Mouse (Mus musculus) gastrocnemius, postnatal 4 days (tissue): Measurements from ENCODE around the gene Ciapin1. TPM values are rescaled to one million over a fixed set of nuclear protein-coding genes. Genes with fewer than 3 reads are reported as not detected.

ENCODE experiments used
- DNase-seq, 2 experiments: peaks; one replicate each; pipeline ENCODE4 v3.0.0; 2021 to 2022; ENCODE audit warnings: low spot score in 2 of 2, mixed read lengths in 2 of 2
- long read RNA-seq, 2 experiments: library from polyadenylated mRNA; stranded (forward); transcript quantifications; one replicate each; pipeline ENCODE4 v2.0.0; 2021
- total RNA-seq, 2 experiments: library from RNA; stranded (reverse); gene quantifications; 2 replicates each; pipeline ENCODE4 v1.2.3; 2021

Ciapin1 gene
- total RNA-seq: 10 to 100 TPM; 39.0 to 41.3 TPM
- long read RNA-seq, experiment 1, full-length matches to known transcripts: 81 of 112 reads
- long read RNA-seq, experiment 1, partial matches to known transcripts: 27 of 112 reads
- long read RNA-seq, experiment 1, other reads (novel, unspliced or antisense): 4 of 112 reads
- long read RNA-seq, experiment 2, full-length matches to known transcripts: 77 of 120 reads
- long read RNA-seq, experiment 2, partial matches to known transcripts: 35 of 120 reads
- long read RNA-seq, experiment 2, other reads (novel, unspliced or antisense): 8 of 120 reads

DNA sequence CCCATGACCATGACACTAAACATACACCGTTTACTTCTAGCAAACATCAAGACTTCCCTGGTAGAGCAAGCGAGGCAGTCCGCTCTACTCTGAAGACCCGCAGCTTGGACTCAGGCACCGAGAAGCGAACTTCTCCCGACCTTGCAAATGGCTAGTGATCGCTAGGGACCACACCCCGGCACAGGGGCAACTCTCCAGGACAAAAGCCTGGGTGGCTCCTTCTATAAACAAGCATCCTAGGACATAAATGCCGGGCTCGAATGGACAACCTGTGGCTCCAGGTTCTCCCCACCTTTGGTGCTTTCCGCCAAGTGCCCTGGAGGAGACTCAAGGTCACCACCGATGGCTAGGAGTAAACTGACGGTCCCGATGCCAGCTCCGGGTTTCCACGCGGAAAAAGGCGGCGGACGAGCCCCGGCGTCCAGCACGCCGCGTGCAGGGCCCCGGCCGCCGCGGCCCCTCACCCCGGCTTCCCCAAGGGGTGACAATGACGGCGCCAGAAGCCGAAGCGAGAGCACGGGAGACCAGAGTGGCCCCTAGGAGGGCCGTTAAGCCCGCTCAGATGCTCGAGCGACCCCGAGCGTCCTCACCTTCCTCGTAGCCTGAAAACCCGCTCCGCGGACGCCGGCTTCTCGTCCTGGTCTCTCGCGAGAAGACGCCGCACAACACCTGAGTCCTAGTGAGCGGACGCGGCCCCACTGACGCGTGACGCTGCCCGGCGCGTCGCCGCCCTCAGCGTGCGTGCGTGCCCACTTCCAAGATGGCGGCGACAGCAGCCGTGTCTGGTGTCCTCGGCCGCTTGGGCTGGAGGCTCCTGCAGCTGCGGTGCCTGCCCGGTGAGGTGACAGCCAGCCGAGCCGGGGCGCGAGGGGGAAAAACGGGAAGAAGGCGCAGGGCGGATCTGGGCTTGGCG is at the start of gene Ciapin1, which contains the start of gene Coq9:
Ciapin1 (minus strand) TSS at position 697 of the 913 bp plus-strand sequence.
Coq9 (plus strand) TSS at position 660 of the 913 bp plus-strand sequence.
- DNase-seq: peak; percentile 90 to 94

GRCm38 (mm10) chr8:94880742-94881141 is 42.6 kb upstream of the Ciapin1 start:
- DNase-seq: no peak

DNA sequence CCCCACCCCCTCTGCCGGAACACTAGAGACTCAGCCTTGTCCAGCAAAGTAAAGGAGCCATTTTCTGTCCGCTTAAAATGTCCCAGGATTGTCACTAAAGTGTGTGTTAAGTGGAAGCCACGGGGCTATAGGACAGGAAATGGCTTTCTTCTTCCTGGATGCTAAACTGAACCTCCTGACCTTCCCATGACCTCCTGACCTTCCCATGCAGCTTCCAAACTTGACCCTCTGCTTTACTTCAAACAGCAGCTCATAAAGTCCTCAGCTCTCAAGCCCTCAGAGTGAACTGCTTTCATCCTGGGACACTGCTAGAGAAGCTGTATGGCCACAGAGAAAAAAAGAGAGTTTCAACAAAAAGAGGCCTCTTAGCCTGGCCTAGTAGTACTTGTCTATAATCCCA is 38.7 kb upstream of the Ciapin1 start:
- no peak for DNase-seq

GRCm38 (mm10) chr8:94876197-94876730 is 38.1 kb upstream of the Ciapin1 start, which contains the start of gene Dok4:
Gene Dok4 (minus strand): TSS chr8:94876330.
- peak; percentile 84 to 89 for DNase-seq

- no peak for DNase-seq
Observed at GRCm38 (mm10) chr8:94875871-94876150, 37.7 kb upstream of the Ciapin1 start.

DNA sequence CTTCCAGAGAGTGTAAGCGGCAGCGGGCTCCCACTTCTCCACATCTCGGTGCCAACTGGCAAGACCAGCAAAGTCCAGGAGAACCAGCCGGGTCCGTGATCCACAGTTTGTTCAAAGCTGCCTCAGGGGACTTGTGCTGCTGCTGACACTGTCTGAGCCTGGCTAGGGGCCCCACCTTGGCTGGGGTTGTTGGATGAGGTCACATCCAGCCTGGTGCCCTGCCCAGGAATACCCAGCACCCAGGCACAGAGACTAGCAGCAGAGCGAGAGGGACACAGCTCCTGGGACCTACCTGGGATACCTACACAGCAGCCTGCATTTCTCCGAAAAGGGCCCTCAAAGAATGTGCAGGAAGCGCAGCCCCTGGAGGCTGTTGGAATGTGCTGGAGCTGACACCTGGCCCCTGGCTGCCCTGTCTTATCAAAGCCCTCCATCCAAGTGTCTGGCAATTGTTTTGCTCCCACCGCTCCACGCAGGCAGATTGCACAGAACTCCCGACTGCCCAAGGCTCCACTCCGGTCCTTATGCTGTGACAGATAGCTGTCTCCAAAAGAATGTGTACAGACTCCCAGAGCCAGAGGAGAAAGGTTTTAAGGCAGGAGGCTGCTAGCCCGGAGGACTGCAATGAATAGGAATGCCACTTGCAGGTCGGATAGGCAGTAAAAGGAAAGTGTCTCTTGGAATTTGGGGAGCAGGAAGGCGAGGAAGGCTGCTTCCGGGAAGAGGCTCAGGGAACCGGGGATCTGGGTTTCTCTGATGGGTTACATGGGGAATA is 37.1 kb upstream of the Ciapin1 start:
- DNase-seq: no peak

DNA sequence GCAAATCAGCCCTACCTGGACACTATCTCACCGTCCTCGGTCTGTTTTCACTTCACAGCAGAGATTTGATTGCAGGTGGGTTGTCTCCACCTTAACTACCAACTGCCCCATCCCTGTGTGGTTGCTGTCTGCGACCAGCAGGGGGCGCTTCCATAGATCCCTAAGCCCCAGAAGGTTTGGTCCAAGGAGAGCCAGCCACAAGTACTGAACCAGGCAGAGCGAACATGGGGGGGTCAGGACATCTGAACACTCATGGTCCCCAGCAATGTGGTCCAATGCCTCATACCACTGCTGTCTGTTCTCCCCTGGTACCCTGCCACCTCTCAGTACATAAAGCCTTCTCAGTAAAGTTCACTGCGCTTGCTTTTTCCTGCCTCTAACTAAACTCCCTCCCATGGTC is 36.2 kb upstream of the Ciapin1 start:
- peak; percentile 50 to 66 for DNase-seq

GRCm38 (mm10) chr8:94872576-94872975 is 34.4 kb upstream of the Ciapin1 start:
- DNase-seq: no peak

DNA sequence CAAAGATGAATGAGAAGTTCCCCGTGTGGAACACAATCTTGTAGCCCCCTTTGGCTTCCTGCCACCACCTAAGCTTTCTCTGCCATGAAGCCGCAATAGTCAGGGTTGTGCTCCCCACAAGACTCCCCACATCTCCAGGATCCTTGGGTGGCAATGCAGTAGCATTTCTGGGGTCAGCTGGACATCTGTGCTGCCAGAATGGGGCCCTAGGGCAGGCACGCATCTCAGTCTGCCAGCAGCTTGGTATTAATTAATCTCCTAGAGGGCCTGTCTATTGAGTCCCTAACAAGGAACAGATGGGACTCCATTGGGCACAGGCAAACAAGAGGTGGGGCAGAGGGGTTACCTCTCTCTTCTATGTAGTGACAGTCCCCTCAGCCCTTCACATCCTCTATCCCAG is 34.0 kb upstream of the Ciapin1 start:
- no peak for DNase-seq

DNA sequence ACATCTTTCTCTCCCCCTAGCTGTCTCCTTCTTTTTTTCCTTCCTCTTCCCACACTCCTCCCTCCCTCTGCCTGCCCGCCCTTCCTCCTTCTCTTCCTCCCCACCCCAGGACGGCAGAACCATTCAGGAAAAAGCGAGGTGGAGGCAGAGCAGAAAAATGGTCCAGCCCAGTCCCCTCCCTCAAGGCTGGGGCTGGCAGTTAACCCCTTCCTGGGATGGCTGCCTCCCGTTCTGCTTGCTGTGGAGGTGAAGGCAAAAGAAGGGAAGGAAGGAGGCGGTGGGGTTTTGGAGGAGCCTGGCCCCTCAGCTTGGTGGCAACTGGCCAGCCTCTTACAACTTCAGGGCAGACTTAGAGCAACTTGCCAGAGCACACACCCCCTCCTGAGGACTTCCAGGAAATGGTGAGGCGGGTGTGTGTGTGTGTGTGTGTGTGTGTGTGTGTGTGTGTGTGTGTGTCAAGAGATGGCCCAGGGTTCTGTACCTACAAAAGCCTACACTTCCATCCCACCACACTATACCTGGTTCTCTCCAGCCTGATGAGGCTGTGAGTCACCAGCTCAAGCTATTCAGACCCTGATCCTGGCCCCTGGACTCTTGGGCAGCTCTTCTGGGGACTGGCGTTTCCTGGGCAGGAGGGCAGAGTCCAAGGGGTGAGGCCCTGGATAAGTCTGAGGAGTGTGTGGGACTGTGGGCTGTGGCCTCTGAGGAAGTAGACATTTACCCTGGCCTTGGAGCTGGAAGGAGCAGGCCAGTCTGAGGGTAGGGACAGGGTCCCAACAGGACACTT is 33.1 kb upstream of the Ciapin1 start:
- DNase-seq: peak in 1 of 2 experiments; percentile 61

DNA sequence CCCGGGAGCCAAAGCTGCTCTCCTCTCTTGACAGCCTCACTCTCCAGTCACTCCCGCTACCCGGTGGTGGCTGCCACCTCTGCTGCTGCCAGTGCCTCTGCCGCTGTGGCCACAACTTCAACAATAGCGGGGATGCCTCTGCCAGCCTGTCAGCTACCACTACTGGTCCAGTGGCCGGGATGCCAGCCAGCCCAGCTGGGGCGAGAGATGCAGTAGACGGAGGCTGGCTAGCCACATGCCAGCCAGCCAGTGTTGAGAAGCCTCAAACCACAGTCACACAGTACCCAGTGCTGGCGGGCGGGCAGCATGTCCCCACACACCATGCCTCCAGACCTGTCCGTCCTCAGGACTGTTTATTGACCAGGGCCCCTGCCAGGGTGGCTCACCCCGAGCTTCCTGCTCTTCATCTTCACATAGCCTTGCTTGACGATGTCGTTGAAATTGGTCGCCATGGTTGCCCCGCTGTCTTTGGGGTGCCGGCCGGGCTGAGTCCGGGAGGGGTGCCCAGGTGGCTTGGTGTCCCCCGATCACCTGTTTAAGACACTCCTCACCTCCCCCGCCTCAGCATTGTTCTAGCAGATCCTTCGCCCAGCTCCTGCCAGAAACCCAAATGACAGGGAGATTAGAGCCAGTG is 32.4 kb upstream of the Ciapin1 start:
- peak in 1 of 2 experiments; percentile 57 for DNase-seq

- no peak for DNase-seq
Observed at GRCm38 (mm10) chr8:94870003-94870402, 31.8 kb upstream of the Ciapin1 start.

GRCm38 (mm10) chr8:94869146-94869545 is 31.0 kb upstream of the Ciapin1 start:
- no peak for DNase-seq

- DNase-seq: no peak
Observed at GRCm38 (mm10) chr8:94866921-94867320, 28.8 kb upstream of the Ciapin1 start.

DNA sequence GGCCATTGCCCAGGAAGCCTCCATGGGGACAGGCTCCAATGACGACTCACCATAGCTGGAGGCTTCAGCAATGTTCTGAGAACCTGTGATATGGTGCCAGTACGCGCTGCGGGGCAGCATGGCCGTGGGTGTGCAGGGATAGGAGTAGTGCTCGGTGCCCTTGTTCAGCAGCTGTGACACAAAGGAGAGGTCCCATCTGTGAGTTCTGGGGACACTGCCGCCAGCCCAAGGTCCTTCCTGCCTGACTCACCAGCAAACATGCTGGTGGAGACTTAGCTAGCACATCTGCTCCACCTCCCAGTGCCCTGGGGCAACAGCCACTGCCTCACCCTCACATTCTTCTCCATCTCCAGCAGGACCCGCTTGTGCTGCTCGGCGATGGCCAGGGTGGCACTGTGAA is 27.1 kb upstream of the Ciapin1 start:
- DNase-seq: no peak

DNA sequence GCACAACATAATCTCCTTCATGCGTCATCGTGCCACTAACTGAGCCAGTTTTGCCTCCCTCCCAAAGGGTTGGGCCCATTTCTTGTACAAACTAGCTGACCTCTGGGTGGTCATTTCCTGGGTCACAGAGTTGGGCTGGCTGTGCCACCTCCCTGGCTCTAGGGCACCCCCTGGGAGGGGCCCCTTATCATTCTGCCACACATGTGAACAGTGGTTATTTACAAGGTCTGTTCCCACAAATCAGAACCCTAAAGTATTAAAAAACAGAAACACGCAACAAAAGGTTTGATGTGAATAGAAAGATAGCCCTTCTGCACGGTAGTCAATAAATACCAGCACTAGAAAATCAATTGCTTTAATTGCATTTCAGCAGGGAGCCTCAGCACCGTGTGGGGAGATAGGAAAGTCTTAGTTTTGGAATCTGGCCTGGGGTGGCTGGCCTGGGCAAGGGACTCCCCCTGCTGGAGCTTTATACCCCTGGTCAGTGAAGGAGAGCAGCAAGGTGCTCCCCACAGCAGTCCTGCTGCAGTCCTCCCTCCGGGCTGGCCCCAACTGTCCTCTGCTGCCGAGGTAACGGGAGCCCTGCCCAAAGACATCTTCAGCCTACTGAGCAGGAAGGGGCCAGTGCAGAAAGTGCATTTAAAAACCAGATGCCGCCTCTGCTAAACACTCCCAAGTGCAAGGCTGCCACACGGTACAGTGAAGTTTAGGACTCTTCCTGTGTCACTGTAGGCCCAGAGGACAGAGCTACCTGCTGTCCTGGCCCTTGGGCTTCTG is 25.9 kb upstream of the Ciapin1 start:
- no peak for DNase-seq

DNA sequence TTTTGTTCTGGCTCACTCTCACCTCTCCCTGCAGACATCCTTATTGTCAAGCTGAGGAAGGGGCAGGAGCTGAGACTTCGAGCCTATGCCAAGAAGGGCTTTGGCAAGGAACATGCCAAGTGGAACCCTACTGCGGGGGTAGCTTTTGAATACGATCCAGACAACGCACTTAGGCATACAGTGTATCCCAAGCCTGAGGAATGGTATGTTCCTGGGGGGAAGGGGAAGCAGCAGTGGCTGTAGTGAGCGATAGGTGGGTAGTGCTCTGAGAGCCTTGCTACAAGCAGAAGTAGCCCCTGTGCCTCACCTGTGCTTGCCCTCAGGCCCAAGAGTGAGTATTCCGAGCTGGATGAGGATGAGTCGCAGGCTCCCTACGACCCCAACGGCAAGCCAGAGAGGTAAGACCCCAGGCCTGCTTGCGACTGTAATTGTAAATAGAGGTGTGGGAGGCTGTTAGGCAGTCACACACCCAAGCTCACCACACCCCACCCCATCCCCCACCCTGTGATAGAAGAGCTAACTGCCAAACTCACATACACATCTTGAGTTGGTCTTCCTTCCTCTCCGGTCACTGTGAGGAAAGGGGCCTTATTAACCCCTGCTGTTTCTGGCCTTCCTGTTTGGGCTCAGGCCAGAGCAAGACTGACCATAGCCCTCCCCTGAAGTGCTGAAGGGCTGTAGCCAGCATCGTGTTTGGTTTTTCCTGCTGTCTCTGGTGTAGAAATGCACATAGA is 24.5 kb upstream of the Ciapin1 start:
- DNase-seq: no peak

DNA sequence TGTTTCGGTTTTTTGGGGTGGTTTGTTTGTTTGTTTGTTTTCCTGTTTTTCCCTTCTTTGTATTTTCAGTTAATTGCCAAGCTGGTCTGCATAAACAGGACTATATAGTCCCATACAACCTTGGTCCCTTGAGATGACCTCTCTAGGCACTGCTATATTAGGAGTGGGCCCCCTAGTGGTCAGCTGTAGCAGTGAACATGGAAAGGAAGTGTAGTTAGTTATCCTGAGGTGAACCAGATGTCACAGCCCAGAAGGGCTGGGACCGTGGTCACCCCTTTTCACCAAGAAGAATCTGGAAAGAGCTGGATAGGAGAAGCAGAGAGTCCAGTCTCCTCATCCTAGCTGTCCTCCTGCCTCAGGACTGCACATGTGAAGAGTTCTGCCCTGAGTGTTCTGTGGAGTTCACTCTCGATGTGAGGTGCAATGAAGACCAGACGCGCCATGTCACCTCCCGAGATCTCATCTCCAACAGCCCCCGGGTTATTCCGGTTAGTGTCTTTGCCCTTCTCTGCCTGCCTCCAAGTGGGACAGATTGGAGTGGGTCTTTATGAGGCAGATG is 23.3 kb upstream of the Ciapin1 start:
- peak in 1 of 2 experiments; percentile 64 for DNase-seq
